Mouse (Mus musculus): Measurements from ENCODE around the gene Tnrc18.

DNA sequence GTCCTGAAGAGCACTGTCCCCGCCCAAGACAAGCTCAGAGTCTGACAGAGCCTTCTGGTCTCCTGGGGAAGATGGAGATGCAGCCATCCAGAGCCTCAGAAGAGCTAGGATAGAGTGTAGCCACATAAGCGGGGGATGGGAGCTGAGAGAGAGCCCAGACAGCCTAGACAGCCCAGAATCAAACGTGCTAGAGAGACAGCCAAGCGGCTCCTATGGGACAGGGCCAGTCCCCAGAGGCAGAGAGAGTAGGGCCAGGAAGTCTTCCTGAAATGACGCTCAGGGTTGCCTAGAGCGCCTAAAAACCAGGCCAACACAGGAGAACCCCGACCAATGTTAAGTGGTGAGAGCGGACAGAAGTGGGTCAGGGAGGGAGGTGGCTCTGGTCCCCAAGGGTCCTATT lies 39.3 kb downstream of the Tnrc18 start:
- no peak for TF ChIP-seq CTCF (IDR thresholded peaks at IDR 0.05; ENCODE audit: control insufficient read depth, insufficient read depth, low read length)
- no peak for TF ChIP-seq POLR2A (IDR thresholded peaks at IDR 0.05; ENCODE audit: borderline replicate concordance, control insufficient read depth, low read depth, low read length)

Data from bone marrow, adult 2 months (tissue).